Mouse (Mus musculus) CH12.LX (cell line): ENCODE measurements around the gene Pkhd1.

Source experiments
- CTCF ChIP-seq, 2 experiments: IDR thresholded peaks in 1 of 2; conservative IDR thresholded peaks in 1 of 2; 2 replicates each; pipeline ENCODE4 v1.5.1; 2011 to 2012; ENCODE audit warnings: low read depth in 2 of 2, low read length in 2 of 2, improper control_type of control experiment in 1 of 2, inconsistent platforms in 1 of 2, mild to moderate bottlenecking in 1 of 2, moderate library complexity in 1 of 2
- E2F4 ChIP-seq: IDR thresholded peaks from 2 replicates; pipeline ENCODE4 v1.6.1; 2011; ENCODE audit warnings: low read depth, low read length, improper control_type of control experiment; ENCODE audit not compliant: insufficient replicate concordance
- ETS1 ChIP-seq: conservative IDR thresholded peaks from 2 replicates; pipeline ENCODE4 v1.6.1; 2012; ENCODE audit warnings: low read depth, mild to moderate bottlenecking, inconsistent platforms, low read length, improper control_type of control experiment, moderate library complexity
- MAZ ChIP-seq: IDR thresholded peaks from 2 replicates; pipeline ENCODE4 v1.6.1; 2012; ENCODE audit warnings: low read depth, mild to moderate bottlenecking, inconsistent platforms, low read length, improper control_type of control experiment, moderate library complexity
- POLR2A ChIP-seq: IDR thresholded peaks from 2 replicates; pipeline ENCODE4 v1.6.1; 2011; ENCODE audit warnings: low read depth, mild to moderate bottlenecking, improper control_type of control experiment, low read length
- TBP ChIP-seq: conservative IDR thresholded peaks from 2 replicates; pipeline ENCODE4 v1.6.1; 2011; ENCODE audit warnings: low read depth, low read length, improper control_type of control experiment
- USF2 ChIP-seq: conservative IDR thresholded peaks from 2 replicates; pipeline ENCODE4 v1.6.1; 2011; ENCODE audit warnings: low read depth, low read length, improper control_type of control experiment
- ZMIZ1 ChIP-seq: IDR thresholded peaks from 2 replicates; pipeline ENCODE4 v1.6.1; 2012; ENCODE audit warnings: low read depth, mild to moderate bottlenecking, inconsistent platforms, low read length, improper control_type of control experiment

DNA sequence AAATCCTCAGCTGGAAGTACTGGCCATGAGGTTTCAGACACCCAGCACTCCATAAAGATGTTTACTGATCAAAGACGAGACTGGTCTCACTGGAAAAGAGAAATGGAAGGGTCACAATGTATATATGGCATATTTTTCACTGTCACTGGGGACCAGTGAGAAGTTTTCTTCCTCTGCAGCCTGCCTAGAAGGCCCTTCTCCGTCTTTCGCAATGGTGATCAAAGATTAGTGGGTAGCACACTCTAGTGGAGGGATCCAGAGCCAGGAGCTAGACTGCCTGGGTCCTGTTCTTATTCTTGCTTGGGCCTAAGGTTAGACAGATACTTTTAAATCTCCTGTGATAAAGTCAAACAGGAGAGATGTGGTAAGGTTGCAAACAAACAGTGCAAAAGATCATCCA is 311.7 kb downstream of the Pkhd1 start:
- TF ChIP-seq MAZ (no peak), POLR2A (no peak), USF2 (no peak), TBP (no peak), ETS1 (no peak), CTCF (conservative IDR thresholded peaks at IDR 0.05 in 1 of 2, IDR thresholded peaks at IDR 0.05 in 1 of 2; ENCODE audit: low read depth in 2 of 2, low read length in 2 of 2) (no peak), E2F4 (no peak), ZMIZ1 (no peak)
